Mouse (Mus musculus) liver, postnatal 0 days (tissue): ENCODE data around the gene Polr3g.
"Not testable (repeated sequence)": the region's sequence is repeated elsewhere in the genome, so short reads cannot be mapped to it uniquely, and the experiment has no call there.

Source experiments
- CTCF ChIP-seq: sonication (generic); IDR thresholded peaks from 2 replicates; pipeline ENCODE4 v1.5.1; 2016; ENCODE audit warnings: antibody characterized with exemption, low read depth
- EP300 ChIP-seq: IDR thresholded peaks from 2 replicates; pipeline ENCODE4 v1.6.1; 2016; ENCODE audit warnings: antibody characterized with exemption, low read depth, mild to moderate bottlenecking

- TF ChIP-seq EP300: peak; percentile 82
- not testable (repeated sequence) for TF ChIP-seq CTCF
These were observed 60.4 kb downstream of the Polr3g start for GRCm38 (mm10) chr13:81650382-81650781.
